14 mouse cellular contexts compared by ENCODE assay signal in the genomic region with DNA sequence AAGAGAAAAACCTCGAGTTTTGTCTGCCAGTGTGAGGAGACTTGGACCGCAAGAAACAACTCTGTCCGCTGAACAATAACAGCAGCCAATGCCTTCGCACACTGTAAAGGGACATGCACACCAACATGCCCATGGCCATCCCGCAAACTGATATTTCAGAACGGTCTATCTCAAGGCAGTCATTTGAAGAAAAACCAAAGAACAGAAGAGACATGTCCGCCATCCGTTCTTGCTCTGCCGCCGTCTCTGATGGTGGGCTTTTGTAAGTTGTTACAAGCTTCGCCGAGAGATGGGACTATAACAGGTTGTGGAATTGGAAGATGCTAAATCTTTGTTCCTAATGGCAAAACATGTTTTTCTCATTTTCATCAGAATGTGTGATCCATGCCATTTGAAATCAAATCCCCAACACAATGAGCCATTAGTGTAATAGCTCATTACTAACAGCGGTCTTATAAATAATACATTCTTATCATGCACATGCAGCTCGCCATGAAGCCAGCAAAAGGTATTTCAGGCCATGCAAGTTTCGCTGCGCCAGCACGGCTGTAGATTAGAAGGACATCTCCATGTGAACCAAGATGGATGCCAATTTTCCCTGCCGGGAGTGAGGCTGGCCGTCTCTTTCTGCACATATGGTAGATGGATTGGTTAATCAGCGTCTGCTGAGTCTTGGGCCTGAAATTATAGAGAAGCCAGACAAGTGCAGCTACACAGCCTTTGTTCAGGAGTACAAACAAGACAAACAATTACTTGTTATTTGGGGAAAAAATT. TPM values are rescaled to one million over a fixed set of nuclear protein-coding genes. Genes with fewer than 3 reads are reported as not detected.
DNase-seq lines count a peak whose midpoint lies in the region; ATAC-seq and TF ChIP-seq lines count a peak whose summit lies in the region.
"Had no signal": no experiment of that assay in that cellular context is flagged by ENCODE, and none has a peak within 500 bp of the region (broad histone marks: within the 10 kb centered on the region; RNA-seq: fewer than 3 reads in every experiment).

No protein-coding gene starts in this region.

- H3K4me1 ChIP-seq in forebrain, embryonic 15.5 days: peaks cover 15% of the 10 kb centered on the region
- H3K4me1 ChIP-seq in forebrain, embryonic 10.5 days: no peaks in the 10 kb centered on the region
- H3K4me1 ChIP-seq in forebrain, postnatal 0 days (ENCODE audit: insufficient read depth): 0 out of 2 replicates have a peak, but pooled peaks cover 3% of the 10 kb centered on the region
- H3K4me1 ChIP-seq: limb, embryonic 15.5 days had no signal

- no peak for TF ChIP-seq CTCF in forebrain, postnatal 0 days (IDR thresholded peaks at IDR 0.05; ENCODE audit: low read depth)

- no peak overlapping the region for H3K9ac ChIP-seq in forebrain, embryonic 15.5 days (replicated peaks)
- H3K9ac ChIP-seq in forebrain, postnatal 0 days: 0 out of 2 replicates have a peak overlapping the region, but pooled peaks have one; percentile 22
- H3K9ac ChIP-seq: limb, embryonic 15.5 days; lung, embryonic 14.5 days had no signal

- peak; percentile 86 for ATAC-seq in forebrain, embryonic 15.5 days (replicated peaks)
- peak; percentile 87 for ATAC-seq in forebrain, postnatal 0 days

- no peak overlapping the region for H3K4me3 ChIP-seq in forebrain, embryonic 15.5 days
- no peak overlapping the region for H3K4me3 ChIP-seq in forebrain, embryonic 10.5 days
- H3K4me3 ChIP-seq in forebrain, postnatal 0 days (ENCODE audit: low read depth, low read length): no peak overlapping the region
- H3K4me3 ChIP-seq: limb, embryonic 15.5 days had no signal

- DNase-seq in forebrain, embryonic 10.5 days (ENCODE audit: extremely low spot score, low spot score): no peak
- peak; percentile 43 to 61 for DNase-seq in right cerebral cortex, postnatal 10 days (ENCODE audit: low spot score in 2 of 2)
- DNase-seq in right cerebral cortex, postnatal 14 days: no peak
- peak; percentile 81 for DNase-seq in forebrain, postnatal 0 days
- peak; percentile 6 for DNase-seq in telencephalon, adult 2 months (ENCODE audit: low read depth, low spot score)
- no peak for DNase-seq in heart, adult 8-10 months (ENCODE audit: low spot score)
- no peak for DNase-seq in natural killer cell, adult 2 months (ENCODE audit: low spot score in 2 of 2)
- DNase-seq: adrenal gland, postnatal 25 days; heart, adult 18-20 months; heart, postnatal 36 days; lung, embryonic 14.5 days had no signal

- WGBS in forebrain, embryonic 15.5 days: 65% methylated on average over 20 of the region's 20 CpGs
- 95% methylated on average over 20 of the region's 20 CpGs for WGBS in forebrain, embryonic 10.5 days
- WGBS in forebrain, postnatal 0 days: 54% methylated on average over 20 of the region's 20 CpGs

- no peaks in the 10 kb centered on the region for H3K9me3 ChIP-seq in forebrain, embryonic 15.5 days
- H3K9me3 ChIP-seq in forebrain, embryonic 10.5 days: no peaks in the 10 kb centered on the region
- H3K9me3 ChIP-seq in forebrain, postnatal 0 days (ENCODE audit: low read length): no peaks in the 10 kb centered on the region
- H3K9me3 ChIP-seq: limb, embryonic 15.5 days had no signal

- no peak overlapping the region for H3K4me2 ChIP-seq in forebrain, embryonic 15.5 days (replicated peaks)
- H3K4me2 ChIP-seq in forebrain, postnatal 0 days (ENCODE audit: low read depth): no peak overlapping the region
- H3K4me2 ChIP-seq: limb, embryonic 15.5 days; lung, embryonic 14.5 days had no signal

- no peaks in the 10 kb centered on the region for H3K27me3 ChIP-seq in forebrain, embryonic 15.5 days
- H3K27me3 ChIP-seq in forebrain, embryonic 10.5 days (ENCODE audit: poor library complexity, severe bottlenecking): no peaks in the 10 kb centered on the region
- no peaks in the 10 kb centered on the region for H3K27me3 ChIP-seq in forebrain, postnatal 0 days (ENCODE audit: insufficient read depth, low read length)
- H3K27me3 ChIP-seq: limb, embryonic 15.5 days had no signal

- no peaks in the 10 kb centered on the region for H3K36me3 ChIP-seq in forebrain, embryonic 15.5 days
- no peaks in the 10 kb centered on the region for H3K36me3 ChIP-seq in forebrain, embryonic 10.5 days (replicated peaks)
- no peaks in the 10 kb centered on the region for H3K36me3 ChIP-seq in forebrain, postnatal 0 days (ENCODE audit: insufficient read depth)
- H3K36me3 ChIP-seq: limb, embryonic 15.5 days had no signal

- H3K27ac ChIP-seq in forebrain, embryonic 15.5 days (replicated peaks): peak overlapping the region; percentile 77
- H3K27ac ChIP-seq in forebrain, embryonic 10.5 days: no peak overlapping the region
- peak overlapping the region; percentile 60 for H3K27ac ChIP-seq in forebrain, postnatal 0 days (ENCODE audit: low read depth, low read length)
- H3K27ac ChIP-seq: limb, embryonic 15.5 days had no signal

RNA-seq across cellular contexts. Expression of a gene that starts 36.6 kb away (rescaled TPM):
- polyA plus RNA-seq in forebrain, embryonic 15.5 days (2015; fragmentation: Nextera tagmentation; extraction: Ambion mirVana): 31.3 and 34.9 TPM in 2 replicates
- polyA plus RNA-seq in forebrain, embryonic 10.5 days (2016; fragmentation: Nextera tagmentation; extraction: Ambion mirVana): 38.2 and 41.6 TPM in 2 replicates
- total RNA-seq in forebrain, postnatal 0 days (2014; rRNA removed): 24.5 and 30.5 TPM in 2 replicates
- polyA plus RNA-seq in forebrain, postnatal 0 days (2015; fragmentation: Nextera tagmentation; extraction: Ambion mirVana): 13.0 and 15.5 TPM in 2 replicates
- total RNA-seq in heart, adult 8-10 months (2022): 10 to 100 TPM; 16.6 to 23.3 (median 20.5) TPM

RNA-seq across cellular contexts. Expression of a gene that starts 36.8 kb away (rescaled TPM):
- 1.9 and 2.2 TPM in 2 replicates for polyA plus RNA-seq in forebrain, embryonic 15.5 days (2015; fragmentation: Nextera tagmentation; extraction: Ambion mirVana)
- 0.62 and 0.78 TPM in 2 replicates for polyA plus RNA-seq in forebrain, embryonic 10.5 days (2016; fragmentation: Nextera tagmentation; extraction: Ambion mirVana)
- total RNA-seq in forebrain, postnatal 0 days (2014; rRNA removed): 2.5 and 7.4 TPM in 2 replicates
- 2.3 and 3.9 TPM in 2 replicates for polyA plus RNA-seq in forebrain, postnatal 0 days (2015; fragmentation: Nextera tagmentation; extraction: Ambion mirVana)
- total RNA-seq in heart, adult 8-10 months (2022): 1 to 10 TPM in 3 of 4 experiments, under 1 TPM in 1; 0.92 to 2.5 (median 1.7) TPM
- total RNA-seq: common myeloid progenitor, adult 5-6 weeks had no signal
- polyA plus RNA-seq: lung, embryonic 14.5 days had no signal

Comparison
In these comparisons a context has a peak if more than half of its experiments do, and no peak if none do; other contexts are left out.
1. DNase-seq: peak in right cerebral cortex, postnatal 10 days (2 of 2), forebrain, postnatal 0 days (single experiment) and telencephalon, adult 2 months (single experiment); none in forebrain, embryonic 10.5 days (single experiment), right cerebral cortex, postnatal 14 days (single experiment), heart, adult 8-10 months (single experiment) and natural killer cell, adult 2 months (0 of 2).